7 mouse cellular contexts compared by ENCODE assay signal in genomic region chr4:4509296-4509695, GRCm38 (mm10).
DNase-seq lines count a peak whose midpoint lies in the region.

No protein-coding gene starts in this region.

- peak; percentile 6 for DNase-seq in layer of hippocampus, adult 9-11 months
- no peak for DNase-seq in layer of hippocampus, postnatal 25 days (ENCODE audit: extremely low spot score in 1 of 2, low spot score in 1 of 2)
- peak; percentile 53 for DNase-seq in Muller cell, postnatal 12 days (ENCODE audit: inconsistent ontology term)
- DNase-seq in NIH3T3 (ENCODE audit: low read depth): peak; percentile 7
- peak; percentile 39 to 46 for DNase-seq in heart, adult 9 months (ENCODE audit: low spot score in 2 of 2)
- DNase-seq in thymus, postnatal 4 days: no peak
- no peak for DNase-seq in spleen, postnatal 36 days (ENCODE audit: low spot score in 2 of 2)

Comparison
In these comparisons a context has a peak if more than half of its experiments do, and no peak if none do; other contexts are left out.
1. DNase-seq: peak in layer of hippocampus, adult 9-11 months (single experiment), Muller cell, postnatal 12 days (single experiment), NIH3T3 (single experiment) and heart, adult 9 months (2 of 2); none in layer of hippocampus, postnatal 25 days (0 of 2), thymus, postnatal 4 days (single experiment) and spleen, postnatal 36 days (0 of 2).